Mouse (Mus musculus): ENCODE measurements at regions not wholly inside any gene's neighbourhood (a gene's known extent, or its start where the extent isn't known, plus 50 kb on each side); places are given as distances from the start of the nearest gene placed in this dataset.

- no peaks in the 10 kb centered on the region for H3K9me3 ChIP-seq (replicated peaks; ENCODE audit: control insufficient read depth, low read length)
- 28% methylated on average over 9 of the region's 9 CpGs for WGBS (ENCODE audit: insufficient replicate concordance)
- no peak overlapping the region for H3K4me2 ChIP-seq
- H3K36me3 ChIP-seq (ENCODE audit: control insufficient read depth, insufficient read depth, low read length): no peaks in the 10 kb centered on the region
- no peak overlapping the region for H3K9ac ChIP-seq (ENCODE audit: low read depth, low read length)
- no peaks in the 10 kb centered on the region; the same call in 1 of the 2 replicates for H3K4me1 ChIP-seq (ENCODE audit: control insufficient read depth, insufficient read depth, low read length)
- 0 out of 2 replicates have a peak, but pooled peaks have one; percentile 10 for ATAC-seq (replicated peaks; ENCODE audit: insufficient number of reproducible peaks, low FRiP score, low TSS enrichment)
- no peaks in the 10 kb centered on the region for H3K27me3 ChIP-seq (ENCODE audit: control insufficient read depth, insufficient read depth, low read length)
- no peak overlapping the region for H3K4me3 ChIP-seq (ENCODE audit: low read depth, low read length)
- no peak overlapping the region for H3K27ac ChIP-seq (ENCODE audit: low read depth, low read length)
These were observed 102.1 kb downstream of the Gm9376 start for GRCm38 (mm10) chr14:118368619-118369431.

- H3K9ac ChIP-seq (ENCODE audit: low read depth, low read length): no peak overlapping the region
- H3K27me3 ChIP-seq (ENCODE audit: control insufficient read depth, insufficient read depth, low read length): no peaks in the 10 kb centered on the region
These were observed 104.6 kb downstream of the Gm9376 start for GRCm38 (mm10) chr14:118371336-118371735.

GRCm38 (mm10) chr14:118374819-118375520 is 108.2 kb downstream of the Gm9376 start:
- no peak for ATAC-seq (replicated peaks; ENCODE audit: insufficient number of reproducible peaks, low FRiP score, low TSS enrichment)
- WGBS (ENCODE audit: insufficient replicate concordance): 86% methylated on average over 10 of the region's 10 CpGs

More at GRCm38 (mm10) chr14:118371336-118371735, 104.6 kb downstream of the Gm9376 start:
- Histone ChIP-seq H3K27ac (ENCODE audit: low read depth, low read length) (no peak overlapping the region), H3K4me2 (no peak overlapping the region), H3K4me1 (ENCODE audit: control insufficient read depth, insufficient read depth, low read length) (no peaks in the 10 kb centered on the region; the same call in 1 of the 2 replicates), H3K4me3 (ENCODE audit: low read depth, low read length) (no peak overlapping the region), H3K9me3 (replicated peaks; ENCODE audit: control insufficient read depth, low read length) (no peaks in the 10 kb centered on the region), H3K36me3 (ENCODE audit: control insufficient read depth, insufficient read depth, low read length) (no peaks in the 10 kb centered on the region)
- ATAC-seq (replicated peaks; ENCODE audit: insufficient number of reproducible peaks, low FRiP score, low TSS enrichment): no peak
- WGBS (ENCODE audit: insufficient replicate concordance): 93% methylated on average over 15 of the region's 15 CpGs

GRCm38 (mm10) chr14:118375641-118376040 is 108.9 kb downstream of the Gm9376 start:
- Histone ChIP-seq H3K9ac (ENCODE audit: low read depth, low read length) (no peak overlapping the region), H3K4me2 (no peak overlapping the region), H3K4me1 (ENCODE audit: control insufficient read depth, insufficient read depth, low read length) (no peaks in the 10 kb centered on the region), H3K27ac (ENCODE audit: low read depth, low read length) (no peak overlapping the region), H3K9me3 (replicated peaks; ENCODE audit: control insufficient read depth, low read length) (no peaks in the 10 kb centered on the region), H3K4me3 (ENCODE audit: low read depth, low read length) (no peak overlapping the region), H3K27me3 (ENCODE audit: control insufficient read depth, insufficient read depth, low read length) (no peaks in the 10 kb centered on the region), H3K36me3 (ENCODE audit: control insufficient read depth, insufficient read depth, low read length) (no peaks in the 10 kb centered on the region)
- no peak for ATAC-seq (replicated peaks; ENCODE audit: insufficient number of reproducible peaks, low FRiP score, low TSS enrichment)
- WGBS (ENCODE audit: insufficient replicate concordance): 88% methylated on average over 12 of the region's 12 CpGs

More at GRCm38 (mm10) chr14:118374819-118375520, 108.2 kb downstream of the Gm9376 start:
- Histone ChIP-seq H3K9me3 (replicated peaks; ENCODE audit: control insufficient read depth, low read length) (no peaks in the 10 kb centered on the region), H3K4me2 (no peak overlapping the region), H3K27me3 (ENCODE audit: control insufficient read depth, insufficient read depth, low read length) (no peaks in the 10 kb centered on the region), H3K36me3 (ENCODE audit: control insufficient read depth, insufficient read depth, low read length) (no peaks in the 10 kb centered on the region), H3K9ac (ENCODE audit: low read depth, low read length) (no peak overlapping the region), H3K27ac (ENCODE audit: low read depth, low read length) (no peak overlapping the region), H3K4me3 (ENCODE audit: low read depth, low read length) (no peak overlapping the region), H3K4me1 (ENCODE audit: control insufficient read depth, insufficient read depth, low read length) (no peaks in the 10 kb centered on the region)

GRCm38 (mm10) chr14:118379624-118380023 is 112.9 kb downstream of the Gm9376 start:
- WGBS (ENCODE audit: insufficient replicate concordance): 79% methylated on average over 8 of the region's 8 CpGs
- H3K9me3 ChIP-seq (replicated peaks; ENCODE audit: control insufficient read depth, low read length): no peaks in the 10 kb centered on the region
- no peak overlapping the region for H3K9ac ChIP-seq (ENCODE audit: low read depth, low read length)
- ATAC-seq (replicated peaks; ENCODE audit: insufficient number of reproducible peaks, low FRiP score, low TSS enrichment): no peak
- no peak overlapping the region for H3K4me2 ChIP-seq
- no peaks in the 10 kb centered on the region for H3K27me3 ChIP-seq (ENCODE audit: control insufficient read depth, insufficient read depth, low read length)
- H3K27ac ChIP-seq (ENCODE audit: low read depth, low read length): no peak overlapping the region
- H3K4me1 ChIP-seq (ENCODE audit: control insufficient read depth, insufficient read depth, low read length): no peaks in the 10 kb centered on the region
- no peak overlapping the region for H3K4me3 ChIP-seq (ENCODE audit: low read depth, low read length)
- H3K36me3 ChIP-seq (ENCODE audit: control insufficient read depth, insufficient read depth, low read length): no peaks in the 10 kb centered on the region

GRCm38 (mm10) chr14:118385529-118385932 is 118.8 kb downstream of the Gm9376 start:
- WGBS (ENCODE audit: insufficient replicate concordance): 7% methylated on average over 7 of the region's 7 CpGs
- Histone ChIP-seq H3K4me3 (ENCODE audit: low read depth, low read length) (peak overlapping the region; percentile 2; the same call in 1 of the 2 replicates), H3K4me2 (peak overlapping the region; percentile 48), H3K36me3 (ENCODE audit: control insufficient read depth, insufficient read depth, low read length) (no peaks in the 10 kb centered on the region), H3K9me3 (replicated peaks; ENCODE audit: control insufficient read depth, low read length) (no peaks in the 10 kb centered on the region), H3K27me3 (ENCODE audit: control insufficient read depth, insufficient read depth, low read length) (no peaks in the 10 kb centered on the region), H3K9ac (ENCODE audit: low read depth, low read length) (no peak overlapping the region), H3K4me1 (ENCODE audit: control insufficient read depth, insufficient read depth, low read length) (peaks cover 3% of the 10 kb centered on the region; the same call in 1 of the 2 replicates), H3K27ac (ENCODE audit: low read depth, low read length) (no peak overlapping the region)
- peak; percentile 31; the same call in 1 of the 2 replicates for ATAC-seq (replicated peaks; ENCODE audit: insufficient number of reproducible peaks, low FRiP score, low TSS enrichment)

- no peaks in the 10 kb centered on the region for H3K27me3 ChIP-seq (ENCODE audit: control insufficient read depth, insufficient read depth, low read length)
- no peak overlapping the region for H3K27ac ChIP-seq (ENCODE audit: low read depth, low read length)
- H3K4me3 ChIP-seq (ENCODE audit: low read depth, low read length): no peak overlapping the region
- no peak for ATAC-seq (replicated peaks; ENCODE audit: insufficient number of reproducible peaks, low FRiP score, low TSS enrichment)
- no peak overlapping the region for H3K9ac ChIP-seq (ENCODE audit: low read depth, low read length)
- no peaks in the 10 kb centered on the region for H3K36me3 ChIP-seq (ENCODE audit: control insufficient read depth, insufficient read depth, low read length)
- WGBS (ENCODE audit: insufficient replicate concordance): 78% methylated on average over 15 of the region's 15 CpGs
- no peak overlapping the region for H3K4me2 ChIP-seq
- H3K9me3 ChIP-seq (replicated peaks; ENCODE audit: control insufficient read depth, low read length): no peaks in the 10 kb centered on the region
- peaks cover 3% of the 10 kb centered on the region; the same call in 1 of the 2 replicates for H3K4me1 ChIP-seq (ENCODE audit: control insufficient read depth, insufficient read depth, low read length)
These were observed 121.3 kb downstream of the Gm9376 start for GRCm38 (mm10) chr14:118388061-118388460.

GRCm38 (mm10) chr14:118390790-118391189 is 124.0 kb downstream of the Gm9376 start:
- Histone ChIP-seq H3K27ac (ENCODE audit: low read depth, low read length) (no peak overlapping the region), H3K36me3 (ENCODE audit: control insufficient read depth, insufficient read depth, low read length) (no peaks in the 10 kb centered on the region), H3K9me3 (replicated peaks; ENCODE audit: control insufficient read depth, low read length) (no peaks in the 10 kb centered on the region), H3K4me3 (ENCODE audit: low read depth, low read length) (no peak overlapping the region), H3K9ac (ENCODE audit: low read depth, low read length) (no peak overlapping the region), H3K4me1 (ENCODE audit: control insufficient read depth, insufficient read depth, low read length) (no peaks in the 10 kb centered on the region), H3K4me2 (no peak overlapping the region), H3K27me3 (ENCODE audit: control insufficient read depth, insufficient read depth, low read length) (no peaks in the 10 kb centered on the region)
- 60% methylated on average over 3 of the region's 3 CpGs for WGBS (ENCODE audit: insufficient replicate concordance)
- no peak for ATAC-seq (replicated peaks; ENCODE audit: insufficient number of reproducible peaks, low FRiP score, low TSS enrichment)

Measured in heart, embryonic 11.5 days (tissue).